Mouse (Mus musculus): ENCODE measurements around the gene Tnpo2.
"Not testable (repeated sequence)": the region's sequence is repeated elsewhere in the genome, so short reads cannot be mapped to it uniquely, and the experiment has no call there.

Tnpo2 gene

GRCm38 (mm10) chr8:85073041-85073612, 36.4 kb downstream of the Tnpo2 start:
- no peak for DNase-seq

- DNase-seq: no peak
Measured at GRCm38 (mm10) chr8:85074167-85074566, 37.5 kb downstream of the Tnpo2 start.

- DNase-seq: no peak
Measured at GRCm38 (mm10) chr8:85074617-85075016, 37.9 kb downstream of the Tnpo2 start.

GRCm38 (mm10) chr8:85076001-85076400, 39.3 kb downstream of the Tnpo2 start:
- peak; percentile 51 to 83 for DNase-seq

DNA sequence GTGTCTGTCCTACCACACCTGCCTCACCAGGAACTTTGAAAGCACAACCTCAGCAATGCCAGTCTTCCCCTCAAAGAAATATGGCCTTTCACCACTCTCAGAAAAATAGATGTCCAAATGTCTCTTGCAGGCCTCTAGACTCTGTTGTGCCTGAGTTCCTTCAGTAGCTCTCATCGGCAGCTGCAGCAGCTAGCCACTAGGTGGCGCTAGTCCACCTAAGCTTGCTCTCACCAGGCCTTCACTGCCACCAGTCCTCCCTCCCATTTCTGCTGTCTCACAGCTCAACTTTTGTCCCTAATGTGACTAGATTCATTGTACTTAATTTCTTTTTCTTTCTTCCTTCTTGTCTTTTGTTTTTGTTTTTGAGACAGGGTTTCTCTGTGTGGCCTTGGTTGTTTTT, 40.3 kb downstream of the Tnpo2 start:
- peak; percentile 83 to 84 for DNase-seq

DNA sequence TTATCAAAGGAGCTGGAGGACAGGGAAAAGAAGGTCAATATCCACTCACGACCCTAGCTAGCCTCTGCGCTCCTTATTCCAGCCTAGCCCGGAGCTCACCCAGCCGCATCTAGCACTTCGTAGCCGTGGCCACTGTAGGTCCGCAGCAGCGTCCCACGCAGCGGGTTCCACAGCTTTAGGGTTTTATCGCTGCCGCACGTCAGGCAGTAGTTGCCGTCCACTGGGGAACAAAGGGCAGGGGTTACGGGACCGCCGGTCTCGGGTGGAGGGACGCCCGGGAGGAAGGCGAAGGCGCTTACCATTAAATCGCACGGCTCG, 43.5 kb downstream of the Tnpo2 start:
- peak in 1 of 2 experiments; percentile 24 for DNase-seq

GRCm38 (mm10) chr8:85080532-85081215, 44.0 kb downstream of the Tnpo2 start, which contains the start of gene Wdr83os:
Gene Wdr83os, plus strand, starts transcription at chr8:85080740.
- peak; percentile 53 to 69 for DNase-seq

DNA sequence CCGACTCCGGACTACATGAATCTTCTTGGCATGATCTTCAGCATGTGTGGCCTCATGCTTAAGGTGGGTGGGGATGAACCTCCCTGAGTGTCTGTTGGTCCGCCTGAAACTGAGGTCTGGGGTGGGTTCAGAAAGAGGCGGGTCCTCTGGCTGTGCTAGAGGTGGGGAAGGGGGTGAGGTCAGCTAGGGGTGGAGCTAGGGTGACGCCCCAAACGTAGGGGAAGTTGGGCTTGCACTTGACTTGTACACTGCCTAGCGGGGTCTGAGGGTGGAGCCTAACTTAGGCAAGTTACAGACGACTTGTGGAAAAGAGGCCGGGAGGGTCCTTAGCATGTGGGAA, 44.5 kb downstream of the Tnpo2 start, which contains the start of gene Wdr83:
Gene Wdr83 (minus strand): TSS at position 91 of the 340 bp plus-strand sequence.
- peak; percentile 44 to 54 for DNase-seq

DNA sequence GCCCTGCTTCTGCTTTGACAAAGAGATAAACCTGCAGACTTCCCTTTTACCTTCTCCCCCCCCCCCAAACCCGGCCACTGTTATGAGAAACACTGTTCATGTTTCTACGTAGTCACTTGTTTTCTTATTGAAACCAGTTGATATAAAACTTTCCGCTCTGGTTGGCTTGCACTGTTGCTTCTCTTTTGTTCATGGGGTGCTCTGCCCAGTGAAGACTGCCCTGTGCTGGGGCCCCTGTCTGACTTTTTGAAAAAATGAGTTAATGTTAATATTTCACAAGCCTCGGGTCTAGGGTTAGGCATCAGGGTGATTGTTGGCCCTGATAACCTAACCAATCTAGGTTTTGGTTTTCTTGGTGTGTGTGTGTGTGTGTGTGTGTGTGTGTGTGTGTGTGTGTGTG, 45.5 kb downstream of the Tnpo2 start:
- not testable (repeated sequence) for DNase-seq

DNA sequence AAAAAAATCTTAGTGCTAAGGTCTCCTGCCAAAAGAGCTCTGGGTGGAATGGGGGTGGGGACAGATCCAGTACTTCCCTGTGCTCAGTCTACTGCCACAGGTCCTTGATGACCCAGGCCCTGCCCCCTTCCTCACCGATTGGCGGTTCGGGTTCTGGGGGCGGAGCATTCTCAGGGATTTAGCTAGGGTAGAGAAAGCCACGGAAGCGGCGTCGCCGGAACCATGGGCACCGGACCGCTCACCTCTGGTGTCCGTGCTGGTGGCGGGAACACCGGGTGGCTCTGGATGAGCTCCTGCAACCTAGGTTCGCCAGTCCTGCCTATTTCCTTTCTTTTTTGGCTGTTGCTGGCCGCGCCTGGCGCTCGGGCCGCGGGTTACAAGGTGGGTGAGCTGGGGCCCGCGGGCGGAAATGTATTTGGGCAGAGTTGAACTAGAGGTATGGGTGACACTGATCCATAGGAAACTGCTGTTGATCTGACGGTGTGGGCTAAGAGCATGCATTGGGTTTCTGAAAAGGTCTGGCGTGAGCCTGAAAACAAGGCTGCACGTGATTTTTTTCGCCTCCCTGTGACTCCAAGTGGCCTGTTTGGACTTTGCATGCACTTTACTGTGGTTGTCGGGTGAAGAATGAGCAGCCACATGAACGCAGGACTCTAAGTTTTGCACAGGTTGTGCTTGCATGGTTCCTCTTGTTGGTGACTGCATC, 46.5 kb downstream of the Tnpo2 start, which contains the start of gene Man2b1:
Gene Man2b1 (plus strand): TSS at position 163 of the 706 bp plus-strand sequence.
- DNase-seq: peak; percentile 96 to 97

DNA sequence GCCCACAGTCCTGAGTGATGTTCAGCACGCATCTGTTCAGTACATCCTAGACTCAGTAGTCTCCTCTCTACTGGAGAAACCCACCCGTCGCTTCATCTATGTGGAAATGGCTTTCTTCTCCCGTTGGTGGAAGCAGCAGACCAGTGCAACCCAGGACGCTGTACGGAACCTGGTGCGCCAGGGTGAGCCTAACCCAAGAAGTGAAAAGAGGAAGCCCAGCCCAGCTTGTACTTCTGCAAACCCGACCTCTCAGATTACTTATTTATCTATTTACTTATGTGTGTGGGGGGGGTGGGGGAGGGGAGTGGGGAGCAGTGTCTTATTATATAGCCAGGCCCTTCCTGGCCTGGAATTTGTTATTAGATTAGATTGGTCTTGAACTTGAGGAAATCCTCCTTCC, 47.9 kb downstream of the Tnpo2 start:
- no peak for DNase-seq

GRCm38 (mm10) chr8:85086238-85086637, 49.5 kb downstream of the Tnpo2 start:
- DNase-seq: peak in 1 of 2 experiments; percentile 38

DNA sequence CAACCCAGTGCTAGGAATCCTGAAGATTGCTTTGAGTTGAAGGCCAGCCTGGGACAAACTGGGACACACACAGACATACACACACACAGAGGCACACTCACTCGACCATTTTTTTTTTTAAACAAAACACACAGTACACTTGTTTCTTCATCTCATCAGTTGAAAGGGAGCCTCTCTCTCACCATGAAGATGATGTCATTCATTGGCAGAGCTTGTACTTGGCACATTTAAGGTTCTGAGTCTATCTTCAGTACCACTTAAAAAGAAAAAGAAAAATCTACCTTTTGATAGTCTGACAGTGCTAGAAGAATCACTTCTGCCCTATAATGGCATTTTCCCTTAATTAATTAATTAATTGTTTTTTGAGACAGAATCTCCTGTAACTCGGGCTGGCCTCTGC, 52.1 kb downstream of the Tnpo2 start:
- DNase-seq: no peak

DNA sequence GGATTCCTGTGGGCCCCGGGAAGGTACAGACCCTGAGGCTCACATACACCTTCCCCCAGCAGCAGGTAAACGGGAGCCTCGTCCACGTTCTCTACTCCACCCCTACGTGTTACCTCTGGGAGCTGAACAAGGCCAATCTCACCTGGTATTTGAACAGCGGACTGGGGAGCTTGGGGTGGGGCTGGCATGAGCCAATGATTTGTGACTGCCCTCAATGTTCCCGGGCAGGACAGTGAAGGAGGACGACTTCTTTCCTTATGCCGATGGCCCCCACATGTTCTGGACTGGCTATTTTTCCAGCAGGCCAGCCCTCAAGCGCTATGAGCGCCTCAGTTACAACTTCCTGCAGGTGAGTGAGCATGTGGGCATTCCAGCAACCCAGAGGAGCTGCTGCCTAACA, 54.1 kb downstream of the Tnpo2 start:
- DNase-seq: no peak

DNA sequence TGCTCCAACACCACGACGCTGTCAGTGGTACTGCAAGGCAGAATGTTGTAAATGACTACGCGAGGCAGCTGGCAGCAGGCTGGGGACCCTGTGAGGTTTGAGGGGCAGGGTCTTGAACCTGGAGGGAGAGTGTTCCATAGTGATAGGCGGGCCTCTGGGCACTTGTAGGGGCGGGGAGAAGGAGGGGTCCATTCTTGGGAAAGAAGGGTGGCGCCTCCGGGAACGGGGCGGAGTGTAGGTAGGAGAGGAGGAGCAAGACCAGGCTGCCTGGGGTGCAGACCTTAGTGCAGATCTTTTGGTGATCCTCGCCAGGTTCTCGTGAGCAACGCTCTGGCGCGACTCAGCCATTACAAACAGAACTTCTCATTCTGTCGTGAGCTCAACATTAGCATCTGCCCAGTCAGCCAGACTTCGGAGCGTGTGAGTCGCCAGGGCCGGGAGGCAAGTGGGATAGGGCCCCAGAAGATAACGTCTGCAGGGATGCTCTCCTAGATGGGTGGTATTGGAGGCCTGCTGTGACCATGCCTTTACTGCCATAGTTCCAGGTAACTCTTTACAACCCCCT, 54.9 kb downstream of the Tnpo2 start:
- no peak for DNase-seq

DNA sequence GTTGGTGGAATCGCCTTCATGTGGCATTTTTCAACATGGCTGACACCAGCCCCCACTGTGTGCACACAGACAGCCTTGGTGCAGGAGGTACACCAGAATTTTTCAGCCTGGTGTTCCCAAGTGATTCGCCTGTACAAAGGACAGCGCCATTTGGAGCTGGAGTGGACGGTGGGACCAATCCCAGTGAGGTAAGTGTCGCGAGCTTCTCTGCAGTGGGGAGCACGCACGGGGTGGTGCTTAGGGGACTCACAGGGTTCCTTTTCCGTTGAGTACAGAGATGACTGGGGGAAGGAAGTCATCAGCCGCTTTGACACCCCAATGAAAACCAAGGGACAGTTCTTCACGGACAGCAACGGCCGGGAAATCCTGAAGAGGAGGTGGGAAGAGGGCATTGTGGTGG, 58.3 kb downstream of the Tnpo2 start:
- no peak for DNase-seq

DNA sequence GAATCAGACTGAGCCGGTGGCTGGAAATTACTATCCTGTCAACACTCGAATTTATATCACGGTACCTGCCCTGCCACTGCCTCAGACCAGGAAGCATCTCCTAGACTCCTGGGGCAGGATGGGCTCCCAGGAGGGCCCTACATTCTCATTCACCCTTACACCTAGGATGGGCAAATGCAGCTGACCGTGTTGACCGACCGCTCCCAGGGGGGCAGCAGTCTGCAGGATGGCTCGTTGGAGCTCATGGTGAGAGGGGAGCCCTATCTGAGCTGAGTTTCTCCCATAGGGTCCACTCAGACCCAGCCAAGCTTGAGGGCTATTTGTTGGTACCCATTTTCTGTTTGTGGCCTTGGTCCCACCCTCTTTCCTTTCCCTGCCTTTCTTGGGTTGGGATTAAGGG, 58.9 kb downstream of the Tnpo2 start:
- DNase-seq: no peak

DNA sequence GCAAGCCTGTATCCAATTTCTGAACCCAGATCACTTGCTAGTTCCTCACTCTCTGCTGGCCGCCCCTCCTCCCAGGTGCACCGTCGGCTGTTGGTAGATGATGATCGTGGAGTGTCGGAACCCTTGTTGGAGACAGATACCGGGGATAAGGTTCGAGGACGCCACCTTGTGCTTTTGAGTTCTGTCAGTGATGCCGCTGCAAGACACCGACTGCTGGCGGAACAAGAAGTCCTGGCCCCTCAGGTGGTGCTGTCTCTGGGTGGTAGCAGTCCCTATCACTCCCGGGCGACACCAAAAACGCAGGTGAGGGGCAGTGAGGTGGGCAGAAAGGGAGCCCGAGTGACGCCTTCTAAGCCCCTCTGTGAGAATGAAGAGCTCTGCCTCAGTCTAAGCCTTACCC, 59.5 kb downstream of the Tnpo2 start:
- DNase-seq: no peak

- DNase-seq: no peak
Measured at GRCm38 (mm10) chr8:85096850-85097249, 60.1 kb downstream of the Tnpo2 start.

DNA sequence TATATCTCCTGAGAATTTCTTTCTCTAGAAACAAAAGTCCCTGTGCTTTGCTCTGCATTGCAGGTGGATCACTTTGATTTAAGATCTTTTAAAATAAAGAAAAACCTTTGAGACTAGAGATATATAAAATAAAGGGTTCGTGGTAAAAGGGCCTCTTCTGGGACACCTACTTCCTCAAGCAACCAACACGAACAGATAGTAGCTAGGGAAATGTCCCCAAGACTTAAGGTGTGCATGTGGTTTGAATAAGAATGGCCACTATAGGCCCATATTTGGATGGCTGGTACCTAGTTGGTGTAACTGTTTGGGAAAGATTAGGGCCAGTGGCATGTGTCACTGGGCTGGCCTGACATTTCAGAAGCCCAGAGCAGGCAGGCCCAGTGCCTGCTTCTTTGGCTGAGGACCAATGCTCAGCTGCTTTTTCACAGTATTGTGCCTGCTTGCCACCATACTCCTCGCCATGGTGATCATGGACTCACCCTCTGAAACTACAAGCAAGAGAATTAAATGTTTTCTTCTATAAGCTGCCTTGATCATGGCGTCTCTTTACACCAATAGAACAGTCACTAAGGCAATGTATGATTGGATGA, 63.5 kb downstream of the Tnpo2 start:
- no peak for DNase-seq

All from kidney, postnatal 36 days (tissue).